Mouse (Mus musculus): ENCODE results near the gene Sirt1.

Sirt1 gene

DNA sequence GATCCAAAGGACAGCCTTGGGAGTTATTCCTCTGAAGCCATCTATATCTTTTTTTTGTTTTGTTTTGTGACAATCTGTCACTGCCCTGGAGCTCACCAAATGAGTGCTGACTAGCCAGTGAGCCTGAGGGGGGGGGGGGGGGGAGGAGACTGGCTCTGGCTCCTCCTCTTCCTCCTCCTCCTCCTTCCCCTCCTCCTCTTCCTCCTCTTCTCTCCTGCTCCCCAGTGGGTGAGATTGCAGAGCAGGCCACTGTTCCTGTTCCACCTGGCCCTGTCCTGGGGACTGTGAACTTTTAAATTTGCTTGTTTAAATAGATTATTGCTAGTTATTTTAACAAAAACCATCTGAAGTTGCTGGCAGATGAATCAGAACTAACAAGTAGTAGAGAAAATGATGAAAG lies 109.1 kb downstream of the Sirt1 start:
- peaks cover 35% of the 10 kb centered on the region for H3K4me1 ChIP-seq (replicated peaks; ENCODE audit: low read depth, low read length)
- TF ChIP-seq NANOG (IDR thresholded peaks at IDR 0.05; ENCODE audit: borderline replicate concordance, low read length): no peak
- no peak for TF ChIP-seq CTCF (conservative IDR thresholded peaks at IDR 0.05; ENCODE audit: low read length)
- no peak for TF ChIP-seq POU5F1 (IDR thresholded peaks at IDR 0.05; ENCODE audit: borderline replicate concordance, low read length)
- no peaks in the 10 kb centered on the region for H3K9me3 ChIP-seq (ENCODE audit: low read length)
- peaks cover 91% of the 10 kb centered on the region for H3K36me3 ChIP-seq (ENCODE audit: insufficient read depth, low read length)
- no peaks in the 10 kb centered on the region for H3K27me3 ChIP-seq (ENCODE audit: insufficient read depth, low read length)
- no peak overlapping the region for H3K4me3 ChIP-seq (replicated peaks; ENCODE audit: low read length)
